Mouse (Mus musculus) liver, adult 2 months (tissue): ENCODE measurements around the gene Pigk.

Experiments used
- CTCF ChIP-seq: fragments of 200-500 bp; IDR thresholded peaks from 2 replicates; pipeline ENCODE4 v1.5.1; 2011; ENCODE audit warnings: low read depth, low read length, control low read depth
- POLR2A ChIP-seq: fragments of 200-500 bp; IDR thresholded peaks from 2 replicates; pipeline ENCODE4 v1.6.1; 2011; ENCODE audit warnings: low read length, control low read depth; ENCODE audit not compliant: insufficient read depth; ENCODE audit errors: extremely low read depth

DNA sequence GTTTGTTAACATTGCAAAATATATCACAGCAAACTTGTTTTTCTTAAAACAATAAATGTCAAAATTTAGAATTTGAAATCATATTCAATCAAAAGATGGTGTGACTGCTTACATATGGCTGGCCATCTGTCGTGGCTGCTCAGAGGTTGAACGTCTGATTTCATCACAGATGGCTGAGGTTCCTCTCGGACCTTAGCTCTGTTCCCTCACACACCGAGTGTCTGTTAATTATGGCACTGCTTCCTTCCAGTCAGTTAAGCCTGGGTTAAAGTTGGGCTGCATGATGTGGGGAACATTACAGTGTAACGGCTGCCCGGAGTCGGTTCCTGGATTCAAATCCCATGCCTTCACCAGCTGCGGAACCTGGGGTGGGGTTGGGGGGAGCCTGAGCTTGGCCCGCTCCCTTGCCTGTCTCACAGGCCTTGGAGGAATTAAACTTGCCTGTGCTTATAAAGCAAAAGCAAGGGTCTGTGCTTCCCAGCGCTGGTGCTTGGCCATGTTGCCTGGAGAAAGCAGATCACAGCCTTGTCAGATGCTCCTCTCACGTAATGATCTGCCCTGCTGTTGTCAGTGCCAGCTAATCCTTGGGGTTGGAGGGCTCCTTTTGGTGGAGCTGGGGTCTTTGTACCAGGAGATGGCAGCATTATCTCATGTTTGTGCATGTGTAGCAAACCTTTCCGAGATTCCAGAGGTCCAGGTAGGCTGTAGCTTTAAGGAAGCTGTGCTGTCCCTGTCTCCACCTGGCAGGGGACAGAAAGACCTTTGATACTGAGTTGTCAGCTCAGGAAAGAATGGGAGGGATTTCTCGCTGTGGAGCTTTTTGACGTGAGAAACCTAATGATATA, 40.2 kb downstream of the Pigk start:
- TF ChIP-seq POLR2A, result no peak
- TF ChIP-seq CTCF, result no peak
